Mouse (Mus musculus) erythroid progenitor cell, adult 5-6 weeks (primary cell): ENCODE results near the gene Rhox2f. TPM values are rescaled to one million over a fixed set of nuclear protein-coding genes. Genes with fewer than 3 reads are reported as not detected.
"Not testable (repeated sequence)": the region's sequence is repeated elsewhere in the genome, so short reads cannot be mapped to it uniquely, and the experiment has no call there.

Experiments used
- ATAC-seq: replicated peaks from 2 replicates; pipeline ENCODE4 v1.8.0; 2016; ENCODE audit warnings: moderate number of reproducible peaks, mild to moderate bottlenecking, moderate TSS enrichment, inconsistent platforms; ENCODE audit not compliant: poor library complexity, low FRiP score, severe bottlenecking
- total RNA-seq, 2 experiments: library from RNA; stranded (forward) in 1 of 2; stranded (reverse) in 1 of 2; fragments of 150-400 nt in 1 of 2; fragments of 186-747, 209-891 nt in 1 of 2; gene quantifications; 2 replicates each; pipeline versions ENCODE4 v1.2.3 to v1.2.4; 2015 to 2017; ENCODE audit warnings: low replicate concordance in 2 of 2

Gene Rhox2f
- total RNA-seq (2015; ENCODE audit: low replicate concordance) (not detected in 2 replicates), total RNA-seq (2017; ENCODE audit: low replicate concordance) (not detected in 2 replicates)

DNA sequence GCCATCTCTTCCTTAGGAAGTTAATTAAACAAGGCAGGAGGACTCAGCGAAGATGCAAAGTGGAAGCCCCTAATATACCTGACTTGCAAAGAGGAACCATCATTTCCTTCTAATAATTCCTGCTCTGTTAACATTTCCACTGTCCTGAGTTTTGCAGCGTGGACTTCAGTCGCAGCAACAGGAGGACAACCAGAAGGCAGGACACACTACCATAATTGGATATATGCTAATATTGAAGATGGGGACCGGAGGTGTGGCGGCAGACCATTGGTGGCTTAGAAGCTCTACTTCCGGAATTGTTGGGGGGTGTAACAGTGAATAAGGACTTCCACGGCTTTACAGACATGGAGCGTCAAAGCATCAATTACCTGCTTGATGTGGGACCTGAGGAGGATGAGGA lies at the start of gene Rhox2f:
Rhox2f (plus strand) TSS at position 301 of the 400 bp plus-strand sequence.
- not testable (repeated sequence) for ATAC-seq

DNA sequence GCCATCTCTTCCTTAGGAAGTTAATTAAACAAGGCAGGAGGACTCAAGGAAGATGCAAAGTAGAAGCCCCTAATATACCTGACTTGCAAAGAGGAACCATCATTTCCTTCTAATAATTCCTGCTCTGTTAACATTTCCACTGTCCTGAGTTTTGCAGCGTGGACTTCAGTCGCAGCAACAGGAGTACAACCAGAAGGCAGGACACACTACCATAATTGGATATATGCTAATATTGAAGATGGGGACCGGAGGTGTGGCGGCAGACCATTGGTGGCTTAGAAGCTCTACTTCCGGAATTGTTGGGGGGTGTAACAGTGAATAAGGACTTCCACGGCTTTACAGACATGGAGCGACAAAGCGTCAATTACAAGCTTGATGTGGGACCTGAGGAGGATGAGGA lies 41.1 kb upstream of the Rhox2f start, which contains the start of gene Rhox2e:
Rhox2e (plus strand) TSS at position 301 of the 400 bp plus-strand sequence.
- ATAC-seq, result not testable (repeated sequence)

DNA sequence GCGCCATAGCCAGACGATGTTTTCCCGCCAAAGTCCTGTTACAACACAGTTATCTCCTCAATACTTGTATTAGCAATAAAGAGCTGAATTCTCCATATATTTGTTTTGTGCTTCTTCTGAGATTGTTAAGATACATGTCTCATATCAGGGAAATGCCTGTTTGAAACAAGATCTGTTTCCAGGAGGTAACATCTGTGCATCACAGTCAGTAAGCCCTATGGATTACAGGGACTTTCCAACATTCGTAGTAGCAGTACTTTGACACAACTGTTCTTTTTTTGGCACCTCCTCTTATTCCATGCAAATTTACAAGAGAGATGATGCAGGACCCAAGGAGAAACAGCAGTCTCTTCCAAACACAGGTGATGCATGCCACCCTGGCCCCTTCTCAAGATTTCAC lies 29.5 kb upstream of the Rhox2f start, which contains the start of gene Rhox3e:
Rhox3e (plus strand) TSS at position 301 of the 400 bp plus-strand sequence.
- not testable (repeated sequence) for ATAC-seq

- not testable (repeated sequence) for ATAC-seq
Measured at GRCm38 (mm10) chrX:37557112-37557511, 14.1 kb upstream of the Rhox2f start, which contains the start of gene Rhox4e. Rhox4e (plus strand) TSS chrX:37557412.

DNA sequence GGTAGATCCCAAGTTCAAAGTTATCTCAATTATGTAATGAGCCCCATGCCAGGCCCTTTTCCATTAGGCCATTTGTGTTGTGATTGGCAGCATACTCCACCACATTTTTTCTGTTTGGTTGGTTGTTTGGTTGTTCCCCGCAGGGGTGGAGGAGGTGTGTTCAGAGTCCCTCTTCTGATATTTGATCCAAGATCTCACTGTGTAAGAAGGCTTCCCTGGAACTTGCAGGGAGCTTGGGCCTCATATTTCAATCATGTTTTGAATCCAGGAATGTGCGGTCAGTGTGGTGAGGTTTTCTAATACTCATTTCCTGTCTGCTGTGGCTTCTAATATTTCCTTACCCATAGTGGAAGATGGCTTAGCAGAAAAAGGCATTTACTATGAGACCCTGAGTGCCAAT lies 1.4 kb downstream of the Rhox2f start:
- not testable (repeated sequence) for ATAC-seq

GRCm38 (mm10) chrX:37580692-37581091 lies 9.5 kb downstream of the Rhox2f start, which contains the start of gene Rhox3f:
Rhox3f (plus strand) TSS chrX:37580992.
- not testable (repeated sequence) for ATAC-seq

DNA sequence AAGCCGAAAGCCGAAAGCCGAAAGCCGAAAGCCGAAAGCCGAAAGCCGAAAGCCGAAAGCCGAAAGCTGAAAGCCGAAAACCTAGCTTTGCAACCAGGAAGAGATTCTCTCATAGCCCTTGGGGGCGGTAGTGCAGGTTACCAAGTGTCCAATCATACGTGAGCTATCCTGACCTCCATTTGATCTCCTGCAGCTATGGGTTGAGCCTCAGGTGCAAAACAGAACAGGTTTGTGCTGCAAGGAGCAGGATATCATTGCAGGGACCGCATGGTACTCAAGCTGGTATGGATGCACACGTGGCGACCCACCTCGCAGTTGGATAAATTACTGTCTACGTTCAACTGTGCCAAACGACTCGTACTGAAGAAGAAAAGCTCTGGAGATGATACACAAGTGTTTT lies 36.4 kb downstream of the Rhox2f start, which contains the start of gene Rhox4f:
Rhox4f (minus strand) TSS at position 101 of the 400 bp plus-strand sequence.
- not testable (repeated sequence) for ATAC-seq

Other genes starting within 250 kb of the Rhox2f start
- not detected in 2 replicates for gene Rhox3a2, start 191.4 kb upstream of the Rhox2f start, total RNA-seq (2015; ENCODE audit: low replicate concordance)
- not detected in 2 replicates for gene Rhox3a2, start 191.4 kb upstream of the Rhox2f start, total RNA-seq (2017; ENCODE audit: low replicate concordance)
- gene Rhox4a2, start 180.6 kb upstream of the Rhox2f start, total RNA-seq (2015; ENCODE audit: low replicate concordance), result not detected in 2 replicates
- not detected in 2 replicates for gene Rhox4a2, start 180.6 kb upstream of the Rhox2f start, total RNA-seq (2017; ENCODE audit: low replicate concordance)
- gene Rhox2b, start 159.3 kb upstream of the Rhox2f start, total RNA-seq (2015; ENCODE audit: low replicate concordance), result not detected in 2 replicates
- gene Rhox2b, start 159.3 kb upstream of the Rhox2f start, total RNA-seq (2017; ENCODE audit: low replicate concordance), result not detected in 2 replicates
- not detected in 2 replicates for gene Rhox4b, start 138.9 kb upstream of the Rhox2f start, total RNA-seq (2015; ENCODE audit: low replicate concordance)
- not detected in 2 replicates for gene Rhox4b, start 138.9 kb upstream of the Rhox2f start, total RNA-seq (2017; ENCODE audit: low replicate concordance)
- gene Rhox2c, start 117.7 kb upstream of the Rhox2f start, total RNA-seq (2015; ENCODE audit: low replicate concordance), result not detected in 2 replicates
- not detected in 2 replicates for gene Rhox2c, start 117.7 kb upstream of the Rhox2f start, total RNA-seq (2017; ENCODE audit: low replicate concordance)
- not detected in 2 replicates for gene Rhox3c, start 112.8 kb upstream of the Rhox2f start, total RNA-seq (2015; ENCODE audit: low replicate concordance)
- gene Rhox3c, start 112.8 kb upstream of the Rhox2f start, total RNA-seq (2017; ENCODE audit: low replicate concordance), result not detected in 2 replicates
- gene Rhox4c, start 91.1 kb upstream of the Rhox2f start, total RNA-seq (2015; ENCODE audit: low replicate concordance), result not detected in 2 replicates
- not detected in 2 replicates for gene Rhox4c, start 91.1 kb upstream of the Rhox2f start, total RNA-seq (2017; ENCODE audit: low replicate concordance)
- gene Rhox2d, start 78.0 kb upstream of the Rhox2f start, total RNA-seq (2015; ENCODE audit: low replicate concordance), result not detected in 2 replicates
- not detected in 2 replicates for gene Rhox2d, start 78.0 kb upstream of the Rhox2f start, total RNA-seq (2017; ENCODE audit: low replicate concordance)
- not detected in 2 replicates for gene Rhox4d, start 57.0 kb upstream of the Rhox2f start, total RNA-seq (2015; ENCODE audit: low replicate concordance)
- not detected in 2 replicates for gene Rhox4d, start 57.0 kb upstream of the Rhox2f start, total RNA-seq (2017; ENCODE audit: low replicate concordance)
- gene Rhox2e, start 41.0 kb upstream of the Rhox2f start, total RNA-seq (2015; ENCODE audit: low replicate concordance), result not detected in 2 replicates
- gene Rhox2e, start 41.0 kb upstream of the Rhox2f start, total RNA-seq (2017; ENCODE audit: low replicate concordance), result not detected in 2 replicates
- not detected in 2 replicates for gene Rhox3e, start 29.4 kb upstream of the Rhox2f start, total RNA-seq (2015; ENCODE audit: low replicate concordance)
- gene Rhox3e, start 29.4 kb upstream of the Rhox2f start, total RNA-seq (2017; ENCODE audit: low replicate concordance), result not detected in 2 replicates
- gene Rhox4e, start 14.0 kb upstream of the Rhox2f start, total RNA-seq (2015; ENCODE audit: low replicate concordance), result not detected in 2 replicates
- gene Rhox4e, start 14.0 kb upstream of the Rhox2f start, total RNA-seq (2017; ENCODE audit: low replicate concordance), result not detected in 2 replicates
- gene Rhox3f, start 9.6 kb downstream of the Rhox2f start, total RNA-seq (2015; ENCODE audit: low replicate concordance), result not detected in 2 replicates
- not detected in 2 replicates for gene Rhox3f, start 9.6 kb downstream of the Rhox2f start, total RNA-seq (2017; ENCODE audit: low replicate concordance)
- not detected in 2 replicates for gene Rhox4f, start 36.3 kb downstream of the Rhox2f start, total RNA-seq (2015; ENCODE audit: low replicate concordance)
- gene Rhox4f, start 36.3 kb downstream of the Rhox2f start, total RNA-seq (2017; ENCODE audit: low replicate concordance), result not detected in 2 replicates
- not detected in 2 replicates for gene Rhox3g, start 57.2 kb downstream of the Rhox2f start, total RNA-seq (2015; ENCODE audit: low replicate concordance)
- not detected in 2 replicates for gene Rhox3g, start 57.2 kb downstream of the Rhox2f start, total RNA-seq (2017; ENCODE audit: low replicate concordance)
- gene Rhox2g, start 72.1 kb downstream of the Rhox2f start, total RNA-seq (2015; ENCODE audit: low replicate concordance), result not detected in 2 replicates
- gene Rhox2g, start 72.1 kb downstream of the Rhox2f start, total RNA-seq (2017; ENCODE audit: low replicate concordance), result not detected in 2 replicates
- gene Rhox4g, start 79.9 kb downstream of the Rhox2f start, total RNA-seq (2015; ENCODE audit: low replicate concordance), result not detected in 2 replicates
- not detected in 2 replicates for gene Rhox4g, start 79.9 kb downstream of the Rhox2f start, total RNA-seq (2017; ENCODE audit: low replicate concordance)
- not detected in 2 replicates for gene Rhox3h, start 97.4 kb downstream of the Rhox2f start, total RNA-seq (2015; ENCODE audit: low replicate concordance)
- gene Rhox3h, start 97.4 kb downstream of the Rhox2f start, total RNA-seq (2017; ENCODE audit: low replicate concordance), result not detected in 2 replicates
- not detected in 2 replicates for gene Rhox2h, start 101.9 kb downstream of the Rhox2f start, total RNA-seq (2015; ENCODE audit: low replicate concordance)
- gene Rhox2h, start 101.9 kb downstream of the Rhox2f start, total RNA-seq (2017; ENCODE audit: low replicate concordance), result not detected in 2 replicates
- gene Rhox5, start 233.4 kb downstream of the Rhox2f start, total RNA-seq (2015; ENCODE audit: low replicate concordance), result not detected in 2 replicates
- not detected in 2 replicates for gene Rhox5, start 233.4 kb downstream of the Rhox2f start, total RNA-seq (2017; ENCODE audit: low replicate concordance)